Mouse (Mus musculus) ES-Bruce4 (cell line): ENCODE data around the gene Slc5a10.

Experiments
- CTCF ChIP-seq: IDR thresholded peaks from one replicate; pipeline ENCODE4 v1.8.1; 2011; ENCODE audit warnings: low read depth, low read length
- POLR2A ChIP-seq: IDR thresholded peaks from one replicate; pipeline ENCODE4 v1.8.1; 2011; ENCODE audit warnings: low read length; ENCODE audit not compliant: insufficient read depth

DNA sequence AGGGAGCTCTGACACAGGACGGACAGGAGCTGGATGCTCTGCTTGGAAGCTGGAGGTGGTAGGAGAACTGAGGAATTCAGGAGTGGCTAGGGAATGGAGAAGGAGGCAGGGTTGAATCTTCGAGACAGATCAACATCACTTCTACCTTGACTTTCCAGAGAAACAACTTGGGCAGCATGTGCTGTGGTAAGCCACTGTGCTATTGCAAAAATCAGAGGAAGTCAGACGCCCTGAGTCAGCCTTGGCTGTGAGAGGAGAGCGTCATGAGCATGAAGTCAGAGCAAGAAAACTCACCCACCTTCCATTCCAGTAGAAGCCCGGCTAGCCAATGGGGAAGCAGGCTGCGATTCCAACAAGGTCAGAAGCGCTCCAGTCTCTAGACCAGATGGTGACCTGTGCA is 78.5 kb downstream of the Slc5a10 start:
- TF ChIP-seq POLR2A = no peak
- TF ChIP-seq CTCF = no peak
